Mouse (Mus musculus): Measurements from ENCODE around the gene Rps13. TPM values are rescaled to one million over a fixed set of nuclear protein-coding genes. Genes with fewer than 3 reads are reported as not detected.
A peak's percentile ranks its signal among the peaks of the same experiment; 100 is the strongest.

Gene Rps13
- polyA plus RNA-seq, 1 experiment from 2014 or later = 816 TPM

- Histone ChIP-seq H3K36me3 (ENCODE audit: insufficient read depth, low read length) (no peaks in the 10 kb centered on the region), H3K4me2 (ENCODE audit: low read length) (no peak overlapping the region), H3K27me3 (ENCODE audit: insufficient read depth, low read length) (no peaks in the 10 kb centered on the region), H3K9me3 (replicated peaks; ENCODE audit: low read length) (no peaks in the 10 kb centered on the region), H3K9ac (ENCODE audit: low read depth, low read length) (no peak overlapping the region), H3K27ac (peak overlapping the region; percentile 82), H3K4me1 (replicated peaks; ENCODE audit: insufficient read depth, low read length) (peaks cover 28% of the 10 kb centered on the region), H3K4me3 (replicated peaks; ENCODE audit: low read depth, low read length) (no peak overlapping the region)
- ATAC-seq (replicated peaks; ENCODE audit: low FRiP score, low read depth) (peak; percentile 38), DNase-seq (ENCODE audit: low spot score) (peak; percentile 57)
- TF ChIP-seq CTCF (IDR thresholded peaks at IDR 0.05; ENCODE audit: low read depth) = no peak
- 17% methylated on average over 11 of the region's 11 CpGs for WGBS
Measured at GRCm38 (mm10) chr7:116286611-116287355, 47.2 kb downstream of the Rps13 start.

- Histone ChIP-seq H3K4me2 (ENCODE audit: low read length) (no peak overlapping the region), H3K4me1 (replicated peaks; ENCODE audit: insufficient read depth, low read length) (peaks cover 28% of the 10 kb centered on the region), H3K9ac (ENCODE audit: low read depth, low read length) (no peak overlapping the region), H3K9me3 (replicated peaks; ENCODE audit: low read length) (no peaks in the 10 kb centered on the region), H3K36me3 (ENCODE audit: insufficient read depth, low read length) (no peaks in the 10 kb centered on the region), H3K27me3 (ENCODE audit: insufficient read depth, low read length) (no peaks in the 10 kb centered on the region), H3K4me3 (replicated peaks; ENCODE audit: low read depth, low read length) (no peak overlapping the region), H3K27ac (peak overlapping the region; percentile 82)
- WGBS = 41% methylated on average over 12 of the region's 12 CpGs
- DNase-seq (ENCODE audit: low spot score) (peak; percentile 35), ATAC-seq (replicated peaks; ENCODE audit: low FRiP score, low read depth) (peak; percentile 67; the same call in 1 of the 2 replicates)
- TF ChIP-seq CTCF (IDR thresholded peaks at IDR 0.05; ENCODE audit: low read depth) = peak; percentile 2; the same call in 1 of the 2 replicates
Measured at GRCm38 (mm10) chr7:116286173-116286572, 47.8 kb downstream of the Rps13 start.

GRCm38 (mm10) chr7:116285216-116285615, 48.8 kb downstream of the Rps13 start:
- peaks cover 28% of the 10 kb centered on the region for H3K4me1 ChIP-seq (replicated peaks; ENCODE audit: insufficient read depth, low read length)
- H3K36me3 ChIP-seq (ENCODE audit: insufficient read depth, low read length) = no peaks in the 10 kb centered on the region
- DNase-seq (ENCODE audit: low spot score) = no peak
- no peak overlapping the region for H3K9ac ChIP-seq (ENCODE audit: low read depth, low read length)
- no peak overlapping the region for H3K4me3 ChIP-seq (replicated peaks; ENCODE audit: low read depth, low read length)
- no peaks in the 10 kb centered on the region for H3K27me3 ChIP-seq (ENCODE audit: insufficient read depth, low read length)
- WGBS = 73% methylated on average over 1 of the region's 1 CpGs
- no peak for ATAC-seq (replicated peaks; ENCODE audit: low FRiP score, low read depth)
- H3K27ac ChIP-seq = no peak overlapping the region
- TF ChIP-seq CTCF (IDR thresholded peaks at IDR 0.05; ENCODE audit: low read depth) = no peak
- no peak overlapping the region for H3K4me2 ChIP-seq (ENCODE audit: low read length)
- no peaks in the 10 kb centered on the region for H3K9me3 ChIP-seq (replicated peaks; ENCODE audit: low read length)

GRCm38 (mm10) chr7:116282755-116283154, 51.2 kb downstream of the Rps13 start:
- Histone ChIP-seq H3K9me3 (replicated peaks; ENCODE audit: low read length) (no peaks in the 10 kb centered on the region), H3K27me3 (ENCODE audit: insufficient read depth, low read length) (no peaks in the 10 kb centered on the region), H3K4me3 (replicated peaks; ENCODE audit: low read depth, low read length) (no peak overlapping the region), H3K27ac (no peak overlapping the region), H3K4me1 (replicated peaks; ENCODE audit: insufficient read depth, low read length) (peaks cover 24% of the 10 kb centered on the region), H3K4me2 (ENCODE audit: low read length) (no peak overlapping the region), H3K36me3 (ENCODE audit: insufficient read depth, low read length) (no peaks in the 10 kb centered on the region), H3K9ac (ENCODE audit: low read depth, low read length) (no peak overlapping the region)
- 37% methylated on average over 11 of the region's 11 CpGs for WGBS
- no peak for TF ChIP-seq CTCF (IDR thresholded peaks at IDR 0.05; ENCODE audit: low read depth)
- DNase-seq (ENCODE audit: low spot score) (no peak), ATAC-seq (replicated peaks; ENCODE audit: low FRiP score, low read depth) (no peak)

Other genes starting within 250 kb of the Rps13 start
- gene Gm4353, start 249.6 kb downstream of the Rps13 start, polyA plus RNA-seq (2015; fragmentation: Nextera tagmentation; extraction: Ambion mirVana) = 0.61 and 0.86 TPM in 2 replicates
- 11.8 and 12.1 TPM in 2 replicates for gene Plekha7, start 25.8 kb downstream of the Rps13 start, polyA plus RNA-seq (2015; fragmentation: Nextera tagmentation; extraction: Ambion mirVana)
- 13.8 and 16.1 TPM in 2 replicates for gene Pik3c2a, start 109.3 kb upstream of the Rps13 start, polyA plus RNA-seq (2015; fragmentation: Nextera tagmentation; extraction: Ambion mirVana)
- gene Nucb2, start 170.2 kb upstream of the Rps13 start, polyA plus RNA-seq (2015; fragmentation: Nextera tagmentation; extraction: Ambion mirVana) = 23.1 and 23.3 TPM in 2 replicates